Mouse (Mus musculus) hindlimb bud, embryonic 11.5 days (tissue): ENCODE data around the gene Thumpd3.

Source experiments
- DNase-seq: peaks from one replicate; pipeline ENCODE4 v3.0.0-alpha.2; 2012; ENCODE audit warnings: low read depth, low spot score; ENCODE audit errors: extremely low spot score

Gene Thumpd3

DNA sequence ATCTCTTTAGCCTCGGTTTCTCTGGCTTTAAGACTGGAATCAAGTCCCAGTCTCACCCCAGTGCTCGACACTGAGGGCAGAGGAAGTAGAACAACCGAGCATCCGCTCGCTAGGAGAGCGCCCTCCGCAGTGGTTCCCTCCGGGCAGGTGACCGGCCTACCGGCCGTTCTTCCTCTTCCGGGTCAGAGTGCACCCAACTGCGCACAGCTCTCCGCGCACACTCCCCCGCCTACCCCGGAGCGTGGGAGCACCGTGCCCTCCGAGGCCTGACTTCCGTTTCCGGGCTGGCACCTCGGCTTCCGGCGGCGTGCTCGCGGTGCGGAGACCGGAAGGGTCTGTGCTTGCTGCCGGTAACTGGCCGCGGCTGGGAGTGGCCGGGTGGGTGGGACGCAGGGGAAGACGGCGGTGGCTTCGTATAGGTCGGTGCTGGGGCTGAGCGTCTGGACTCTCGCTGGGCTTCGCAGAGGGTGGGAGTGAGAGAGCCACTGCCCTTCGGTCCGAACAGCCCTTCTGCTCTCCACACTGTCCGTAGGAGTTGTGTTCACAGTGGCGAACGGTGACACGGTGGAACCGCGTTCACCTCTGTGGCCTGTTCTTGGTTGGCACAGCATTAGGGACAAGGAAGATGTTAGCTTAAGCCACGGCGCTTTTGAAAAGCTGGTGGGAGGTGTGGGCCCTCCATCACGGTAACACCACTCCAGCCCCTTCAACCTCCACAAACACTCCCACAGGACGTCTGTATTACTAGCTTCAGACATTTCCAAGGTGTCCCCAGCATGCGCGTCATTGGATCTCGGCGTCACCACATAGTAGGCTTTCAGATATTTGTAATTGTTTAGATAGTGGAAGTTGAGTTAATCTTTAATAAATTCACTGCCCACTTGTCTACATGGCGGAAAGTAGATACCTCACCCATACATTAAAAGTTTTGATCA is at the start of gene Thumpd3:
Gene Thumpd3 (plus strand): TSS at position 185 of the 935 bp plus-strand sequence.
- DNase-seq = peak; percentile 89

DNA sequence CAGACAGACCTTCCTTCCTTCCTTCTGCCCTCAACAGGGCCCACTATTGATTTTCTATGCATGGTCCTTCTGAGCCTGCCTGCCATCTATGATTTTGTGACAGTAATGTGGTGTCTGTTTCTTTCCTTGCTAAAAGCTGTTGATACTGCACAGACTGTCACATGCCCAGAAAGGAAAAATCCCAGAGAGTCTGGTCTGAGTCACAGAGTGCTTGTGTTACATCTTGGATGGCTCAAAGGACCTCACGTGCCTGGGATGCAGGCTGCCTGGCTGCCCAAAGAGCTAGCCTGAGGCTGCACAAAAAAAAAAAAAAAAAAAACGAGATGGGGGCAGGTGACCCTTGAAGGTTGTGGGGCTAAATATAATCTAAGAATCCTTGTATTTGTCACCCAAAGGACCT is 46.8 kb upstream of the Thumpd3 start:
- no peak for DNase-seq

DNA sequence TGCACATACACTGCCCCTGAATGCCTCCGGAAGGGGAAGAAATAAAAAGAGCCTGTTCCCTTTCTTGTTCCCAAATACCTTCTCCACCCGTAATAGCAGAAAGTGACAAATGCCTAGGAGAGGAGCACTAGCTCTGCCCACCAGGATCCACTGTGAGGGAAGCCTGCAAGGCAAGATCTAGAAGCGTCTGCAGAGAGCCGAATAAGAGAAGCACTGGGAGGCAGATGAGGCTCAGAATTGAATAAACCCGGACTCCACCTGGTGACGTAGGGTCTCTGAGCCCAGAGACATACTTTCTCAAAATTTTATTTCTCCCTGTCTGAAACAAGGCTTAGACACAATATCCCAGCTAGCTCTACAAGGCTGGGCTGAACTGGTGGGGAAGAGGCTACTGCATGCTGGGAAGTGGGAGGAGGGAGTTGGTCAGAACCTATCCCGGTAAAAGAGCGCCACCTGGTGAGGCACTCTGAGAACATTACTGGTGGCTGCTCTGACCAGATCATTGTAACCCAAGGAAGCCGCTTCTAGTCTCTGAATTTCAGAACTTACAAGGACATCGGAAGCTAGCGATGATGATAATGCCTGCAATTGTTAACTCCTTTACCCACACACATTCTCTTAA is 45.2 kb upstream of the Thumpd3 start:
- DNase-seq = peak; percentile 71

GRCm38 (mm10) chr6:113001719-113002118 is 44.3 kb upstream of the Thumpd3 start:
- no peak for DNase-seq

DNA sequence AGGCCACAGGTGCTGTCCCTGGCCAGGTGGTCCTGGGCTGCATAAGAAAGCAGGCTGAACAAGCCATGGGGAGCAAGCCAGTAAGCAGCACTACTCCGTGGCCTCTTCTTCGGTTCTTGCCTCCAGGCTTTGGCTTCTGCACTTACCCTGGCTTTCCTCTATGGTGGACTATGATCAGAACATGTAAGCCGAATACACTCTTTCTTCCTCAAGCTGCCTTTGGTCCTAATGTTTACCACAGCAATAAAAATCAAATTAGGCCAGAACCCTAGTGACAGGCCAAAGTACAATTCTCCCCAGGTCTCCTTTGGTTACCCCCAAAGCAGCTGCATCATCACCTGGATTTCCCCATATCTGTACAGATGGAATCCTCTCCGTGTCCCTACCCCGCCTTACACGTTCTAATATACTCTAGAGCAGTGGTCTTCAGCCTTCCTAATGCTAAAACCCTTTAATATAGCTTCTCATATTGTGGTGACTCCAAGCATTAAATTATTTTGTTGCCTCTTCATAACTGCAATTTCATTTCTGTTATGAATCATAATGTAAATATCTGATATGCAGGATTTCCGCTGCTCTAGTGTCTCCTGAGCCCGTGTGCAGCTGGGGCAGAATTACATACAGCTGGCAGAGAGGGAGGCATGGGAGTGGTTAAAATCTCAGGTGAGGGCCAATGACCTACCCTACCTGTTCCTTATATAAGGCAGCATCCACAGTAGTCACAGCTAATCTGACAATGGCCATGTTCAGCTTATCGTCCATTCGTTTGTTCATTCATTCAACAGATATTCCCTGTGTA is 42.5 kb upstream of the Thumpd3 start:
- DNase-seq = no peak

GRCm38 (mm10) chr6:113006833-113007232 is 39.2 kb upstream of the Thumpd3 start:
- no peak for DNase-seq

GRCm38 (mm10) chr6:113011886-113012285 is 34.1 kb upstream of the Thumpd3 start:
- DNase-seq = no peak

GRCm38 (mm10) chr6:113012495-113012941 is 33.5 kb upstream of the Thumpd3 start:
- DNase-seq = no peak

GRCm38 (mm10) chr6:113013550-113013949 is 32.5 kb upstream of the Thumpd3 start:
- DNase-seq = no peak

GRCm38 (mm10) chr6:113017500-113018047 is 28.5 kb upstream of the Thumpd3 start:
- no peak for DNase-seq

DNA sequence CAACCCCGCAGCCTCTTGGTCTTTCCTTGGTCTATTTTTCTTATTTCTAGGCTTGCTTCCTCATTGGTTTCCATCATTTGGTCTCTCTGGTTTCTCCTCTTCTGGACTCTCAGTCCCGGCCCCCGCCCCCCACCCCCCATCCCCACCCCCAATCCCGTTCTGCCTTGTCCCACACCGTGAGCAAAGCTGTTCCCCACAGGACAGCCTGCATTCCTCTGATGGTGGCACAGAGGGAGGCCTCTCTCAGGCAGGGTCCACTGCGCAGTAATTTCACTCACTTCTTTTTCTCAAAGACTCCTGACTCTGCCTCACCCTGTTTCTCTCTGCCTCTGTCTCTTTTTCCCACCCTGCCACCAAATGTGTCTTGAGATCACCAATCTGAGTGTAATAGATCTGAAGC is 27.9 kb upstream of the Thumpd3 start:
- DNase-seq = no peak

- no peak for DNase-seq
Observed at GRCm38 (mm10) chr6:113024866-113025265, 21.2 kb upstream of the Thumpd3 start.

DNA sequence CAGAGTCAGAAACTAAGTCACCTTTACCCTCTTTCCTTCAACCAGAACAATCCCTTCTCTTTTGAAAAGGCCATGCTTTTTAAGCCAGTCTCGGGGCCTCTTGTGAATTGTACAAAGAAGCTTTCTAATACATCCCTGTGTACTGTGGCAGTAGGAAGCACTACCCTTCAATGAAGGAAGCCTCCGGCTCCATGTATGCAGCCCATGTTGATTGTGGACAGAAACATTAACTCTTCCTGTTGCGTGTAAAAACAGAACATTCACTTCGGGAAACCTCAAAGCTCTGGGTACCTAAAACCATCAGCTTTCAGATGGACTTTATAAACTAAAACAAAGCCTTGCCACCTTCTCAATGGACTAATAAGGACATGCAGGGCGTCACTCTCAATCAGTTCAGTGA is 20.3 kb upstream of the Thumpd3 start:
- DNase-seq = no peak

DNA sequence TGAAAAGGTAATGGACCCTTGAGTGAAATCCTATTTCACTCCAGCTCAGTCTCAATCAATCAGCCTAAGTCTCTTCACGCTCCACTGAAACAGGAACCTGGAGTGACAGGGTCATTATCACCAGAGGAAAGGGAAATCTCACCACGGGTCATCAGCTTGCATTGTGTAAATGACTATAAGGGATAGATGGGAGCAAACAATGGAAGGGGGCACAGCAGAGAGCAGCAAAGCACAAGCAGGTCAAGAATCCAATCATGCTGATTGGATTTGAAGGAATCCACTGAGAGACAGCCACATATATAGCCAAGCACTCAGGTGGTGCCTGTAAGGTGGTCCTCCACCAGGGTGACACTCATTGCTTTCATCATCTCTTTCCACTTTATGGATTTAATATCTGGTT is 18.6 kb upstream of the Thumpd3 start:
- no peak for DNase-seq

- no peak for DNase-seq
Observed at GRCm38 (mm10) chr6:113029006-113029405, 17.0 kb upstream of the Thumpd3 start.

DNA sequence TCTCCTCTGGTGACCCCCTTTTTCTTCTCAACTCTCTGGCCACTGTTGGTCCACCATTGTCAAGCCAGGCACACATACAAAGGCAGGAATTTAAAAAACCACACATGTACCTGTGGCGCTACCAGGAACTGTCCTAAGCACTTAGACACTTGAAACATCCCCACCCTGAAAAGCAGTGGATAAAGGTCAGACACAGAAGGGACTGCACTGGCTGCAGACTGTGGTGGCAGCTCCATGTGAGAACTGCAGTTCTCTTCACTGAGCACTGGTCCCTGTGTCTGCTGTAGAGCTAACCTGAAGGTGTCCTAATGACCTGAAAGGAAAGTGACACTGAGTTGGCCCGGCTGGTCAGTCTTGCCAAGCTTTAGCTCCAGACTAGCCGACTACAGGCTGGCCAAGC is 15.5 kb upstream of the Thumpd3 start:
- DNase-seq = no peak

- DNase-seq = no peak
Observed at GRCm38 (mm10) chr6:113030970-113031660, 14.9 kb upstream of the Thumpd3 start.

DNA sequence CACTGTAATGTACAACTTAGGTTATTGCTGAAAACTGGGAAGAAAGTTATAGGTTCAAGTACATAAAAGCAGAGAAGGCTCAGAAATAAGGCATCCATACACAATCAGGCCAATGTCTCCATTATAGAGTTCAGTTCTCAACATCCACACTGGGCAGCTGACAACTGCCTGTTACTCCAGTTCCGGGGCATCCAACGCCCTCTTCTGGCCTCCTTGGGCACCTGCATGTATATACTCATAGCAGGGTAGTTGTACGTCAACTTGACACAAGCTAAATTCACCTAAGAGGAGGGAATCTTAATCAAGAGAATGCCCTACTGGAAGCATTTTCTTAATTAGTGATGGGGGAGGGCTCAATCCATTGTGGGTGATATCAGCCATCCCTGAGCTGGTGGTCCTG is 13.9 kb upstream of the Thumpd3 start:
- no peak for DNase-seq

- no peak for DNase-seq
Observed at GRCm38 (mm10) chr6:113033185-113033584, 12.8 kb upstream of the Thumpd3 start.

- DNase-seq = no peak
Observed at GRCm38 (mm10) chr6:113034466-113034865, 11.6 kb upstream of the Thumpd3 start.
